Mouse (Mus musculus): ENCODE results near the gene Leng9. TPM values are rescaled to one million over a fixed set of nuclear protein-coding genes. Genes with fewer than 3 reads are reported as not detected.
A peak's percentile ranks its signal among the peaks of the same experiment; 100 is the strongest.

Gene Leng9
- polyA plus RNA-seq, 1 experiment: 2.4 TPM

- no peak overlapping the region for H3K27ac ChIP-seq (ENCODE audit: control insufficient read depth, insufficient read depth, low read depth, low read length, poor library complexity)
- TF ChIP-seq CTCF (IDR thresholded peaks at IDR 0.05; ENCODE audit: control insufficient read depth, insufficient read depth, low read length) (no peak), POLR2A (IDR thresholded peaks at IDR 0.05; ENCODE audit: borderline replicate concordance, control insufficient read depth, low read depth, low read length) (no peak)
- no peaks in the 10 kb centered on the region; the same call in 1 of the 2 replicates for H3K4me1 ChIP-seq (ENCODE audit: control insufficient read depth, insufficient read depth, low read length)
- H3K4me3 ChIP-seq (replicated peaks; ENCODE audit: control insufficient read depth, low read depth, low read length): no peak overlapping the region
- 77% methylated on average over 3 of the region's 3 CpGs for WGBS
These were observed 38.4 kb downstream of the Leng9 start for GRCm38 (mm10) chr7:4111766-4112165.

GRCm38 (mm10) chr7:4103411-4103810 lies 46.8 kb downstream of the Leng9 start:
- WGBS: 15% methylated on average over 4 of the region's 4 CpGs

DNA sequence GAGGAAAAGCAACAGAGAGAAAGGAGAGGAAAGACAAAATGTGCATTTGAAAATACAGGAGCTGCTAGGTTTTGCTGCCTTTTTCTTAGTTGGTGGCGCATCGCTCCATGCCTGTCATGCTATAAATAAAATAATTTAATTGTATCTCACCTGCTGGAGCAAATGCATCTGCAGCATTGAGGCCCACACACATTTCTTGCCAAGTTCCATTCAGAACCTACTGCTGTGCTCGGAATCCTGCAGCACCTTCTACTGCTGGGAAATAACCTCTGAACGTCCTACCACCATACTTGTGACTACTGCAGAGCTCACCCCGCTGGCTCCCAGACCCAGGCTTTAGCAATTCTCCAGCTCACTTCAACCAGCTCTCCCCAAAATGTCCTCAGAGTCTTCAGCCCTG lies 49.0 kb downstream of the Leng9 start:
- H3K4me3 ChIP-seq (replicated peaks; ENCODE audit: control insufficient read depth, low read depth, low read length): no peak overlapping the region
- H3K4me1 ChIP-seq (ENCODE audit: control insufficient read depth, insufficient read depth, low read length): no peaks in the 10 kb centered on the region; the same call in 1 of the 2 replicates
- 87% methylated on average over 5 of the region's 5 CpGs for WGBS
- H3K27ac ChIP-seq (ENCODE audit: control insufficient read depth, insufficient read depth, low read depth, low read length, poor library complexity): no peak overlapping the region
- no peak for TF ChIP-seq CTCF (IDR thresholded peaks at IDR 0.05; ENCODE audit: control insufficient read depth, insufficient read depth, low read length)
- no peak for TF ChIP-seq POLR2A (IDR thresholded peaks at IDR 0.05; ENCODE audit: borderline replicate concordance, control insufficient read depth, low read depth, low read length)

More at GRCm38 (mm10) chr7:4103411-4103810, 46.8 kb downstream of the Leng9 start:
- H3K27ac ChIP-seq (ENCODE audit: control insufficient read depth, insufficient read depth, low read depth, low read length, poor library complexity): no peak overlapping the region
- no peak for TF ChIP-seq POLR2A (IDR thresholded peaks at IDR 0.05; ENCODE audit: borderline replicate concordance, control insufficient read depth, low read depth, low read length)
- TF ChIP-seq CTCF (IDR thresholded peaks at IDR 0.05; ENCODE audit: control insufficient read depth, insufficient read depth, low read length): peak; percentile 29; the same call in 1 of the 2 replicates
- no peaks in the 10 kb centered on the region; the same call in 1 of the 2 replicates for H3K4me1 ChIP-seq (ENCODE audit: control insufficient read depth, insufficient read depth, low read length)
- no peak overlapping the region for H3K4me3 ChIP-seq (replicated peaks; ENCODE audit: control insufficient read depth, low read depth, low read length)

- no peak for TF ChIP-seq POLR2A (IDR thresholded peaks at IDR 0.05; ENCODE audit: borderline replicate concordance, control insufficient read depth, low read depth, low read length)
- no peak for TF ChIP-seq CTCF (IDR thresholded peaks at IDR 0.05; ENCODE audit: control insufficient read depth, insufficient read depth, low read length)
- H3K27ac ChIP-seq (ENCODE audit: control insufficient read depth, insufficient read depth, low read depth, low read length, poor library complexity): no peak overlapping the region
- H3K4me1 ChIP-seq (ENCODE audit: control insufficient read depth, insufficient read depth, low read length): no peaks in the 10 kb centered on the region
- 40% methylated on average over 2 of the region's 2 CpGs for WGBS
- no peak overlapping the region for H3K4me3 ChIP-seq (replicated peaks; ENCODE audit: control insufficient read depth, low read depth, low read length)
These were observed 51.3 kb downstream of the Leng9 start for GRCm38 (mm10) chr7:4098832-4099231.

GRCm38 (mm10) chr7:4098301-4098700 lies 51.9 kb downstream of the Leng9 start:
- no peak overlapping the region for H3K4me3 ChIP-seq (replicated peaks; ENCODE audit: control insufficient read depth, low read depth, low read length)
- no peak overlapping the region for H3K27ac ChIP-seq (ENCODE audit: control insufficient read depth, insufficient read depth, low read depth, low read length, poor library complexity)
- H3K4me1 ChIP-seq (ENCODE audit: control insufficient read depth, insufficient read depth, low read length): no peaks in the 10 kb centered on the region
- TF ChIP-seq POLR2A (IDR thresholded peaks at IDR 0.05; ENCODE audit: borderline replicate concordance, control insufficient read depth, low read depth, low read length) (no peak), CTCF (IDR thresholded peaks at IDR 0.05; ENCODE audit: control insufficient read depth, insufficient read depth, low read length) (no peak)
- WGBS: 84% methylated on average over 2 of the region's 2 CpGs

Other genes with a start within 250 kb of the Leng9 start
- gene Lilra6, start 234.9 kb downstream of the Leng9 start, polyA plus RNA-seq (2011; ENCODE audit: insufficient read depth, insufficient read length, low replicate concordance, missing spikeins): 5.3 and 20.8 TPM in 2 replicates
- gene Lair1, start 87.2 kb downstream of the Leng9 start, polyA plus RNA-seq (2011; ENCODE audit: insufficient read depth, insufficient read length, low replicate concordance, missing spikeins): 4.8 and 8.8 TPM in 2 replicates
- 5.3 TPM in 1 of 2 replicates, not detected in the other for gene Ttyh1, start 31.0 kb downstream of the Leng9 start, polyA plus RNA-seq (2011; ENCODE audit: insufficient read depth, insufficient read length, low replicate concordance, missing spikeins)
- 96.9 and 247 TPM in 2 replicates for gene Leng8, start 13.3 kb downstream of the Leng9 start, polyA plus RNA-seq (2011; ENCODE audit: insufficient read depth, insufficient read length, low replicate concordance, missing spikeins)
- 3.2 and 4.0 TPM in 2 replicates for gene Cdc42ep5, start 14.5 kb upstream of the Leng9 start, polyA plus RNA-seq (2011; ENCODE audit: insufficient read depth, insufficient read length, low replicate concordance, missing spikeins)
- gene Lilra5, start 87.4 kb upstream of the Leng9 start, polyA plus RNA-seq (2011; ENCODE audit: insufficient read depth, insufficient read length, low replicate concordance, missing spikeins): not detected in 2 replicates
- gene Ncr1, start 187.3 kb upstream of the Leng9 start, polyA plus RNA-seq (2011; ENCODE audit: insufficient read depth, insufficient read length, low replicate concordance, missing spikeins): not detected in 2 replicates
- 5.6 and 19.0 TPM in 2 replicates for gene Gp6, start 247.4 kb upstream of the Leng9 start, polyA plus RNA-seq (2011; ENCODE audit: insufficient read depth, insufficient read length, low replicate concordance, missing spikeins)